Mouse (Mus musculus): ENCODE measurements around the gene Ppox. TPM values are rescaled to one million over a fixed set of nuclear protein-coding genes. Genes with fewer than 3 reads are reported as not detected.
"Not testable (repeated sequence)": the region's sequence is repeated elsewhere in the genome, so short reads cannot be mapped to it uniquely, and the experiment has no call there.

Gene Ppox
- polyA plus RNA-seq, 1 experiment from 2014 or later, result 205 TPM

GRCm38 (mm10) chr1:171245353-171245752, 35.6 kb downstream of the Ppox start:
- Histone ChIP-seq H3K4me2 (ENCODE audit: low read depth, low read length) (no peak overlapping the region), H3K36me3 (ENCODE audit: control insufficient read depth, insufficient read depth) (peaks cover 3% of the 10 kb centered on the region; the same call in 1 of the 2 replicates), H3K4me3 (ENCODE audit: low read depth, low read length) (no peak overlapping the region), H3K27ac (ENCODE audit: low read length) (no peak overlapping the region), H3K9me3 (replicated peaks; ENCODE audit: control insufficient read depth, low read length) (no peaks in the 10 kb centered on the region), H3K4me1 (ENCODE audit: control insufficient read depth, low read depth, low read length) (peaks cover 20% of the 10 kb centered on the region), H3K9ac (ENCODE audit: low read depth, low read length) (no peak overlapping the region), H3K27me3 (ENCODE audit: control insufficient read depth, insufficient read depth, low read depth, low read length) (peaks cover 6% of the 10 kb centered on the region)
- no peak for ATAC-seq (ENCODE audit: low read depth)
- 83% methylated on average over 8 of the region's 8 CpGs for WGBS (ENCODE audit: insufficient replicate concordance)

GRCm38 (mm10) chr1:171241952-171242351, 39.0 kb downstream of the Ppox start:
- peaks cover 14% of the 10 kb centered on the region for H3K36me3 ChIP-seq (ENCODE audit: control insufficient read depth, insufficient read depth)
- not testable (repeated sequence) for H3K4me2 ChIP-seq (ENCODE audit: low read depth, low read length); H3K27ac ChIP-seq (ENCODE audit: low read length)

GRCm38 (mm10) chr1:171240911-171241310, 40.1 kb downstream of the Ppox start:
- Histone ChIP-seq H3K36me3 (ENCODE audit: control insufficient read depth, insufficient read depth) (peaks cover 22% of the 10 kb centered on the region), H3K27ac (ENCODE audit: low read length) (no peak overlapping the region), H3K4me1 (ENCODE audit: control insufficient read depth, low read depth, low read length) (peaks cover 6% of the 10 kb centered on the region), H3K27me3 (ENCODE audit: control insufficient read depth, insufficient read depth, low read depth, low read length) (no peaks in the 10 kb centered on the region), H3K4me2 (ENCODE audit: low read depth, low read length) (no peak overlapping the region), H3K9ac (ENCODE audit: low read depth, low read length) (no peak overlapping the region), H3K4me3 (ENCODE audit: low read depth, low read length) (no peak overlapping the region), H3K9me3 (replicated peaks; ENCODE audit: control insufficient read depth, low read length) (no peaks in the 10 kb centered on the region)
- no peak for ATAC-seq (ENCODE audit: low read depth)
- WGBS (ENCODE audit: insufficient replicate concordance), result 80% methylated on average over 10 of the region's 10 CpGs

More at GRCm38 (mm10) chr1:171241952-171242351, 39.0 kb downstream of the Ppox start:
- not testable (repeated sequence) for H3K9ac ChIP-seq (ENCODE audit: low read depth, low read length); H3K4me3 ChIP-seq (ENCODE audit: low read depth, low read length); ATAC-seq (ENCODE audit: low read depth); H3K9me3 ChIP-seq (replicated peaks; ENCODE audit: control insufficient read depth, low read length); H3K27me3 ChIP-seq (ENCODE audit: control insufficient read depth, insufficient read depth, low read depth, low read length)
- WGBS (ENCODE audit: insufficient replicate concordance), result 78% methylated on average over 12 of the region's 12 CpGs
- H3K4me1 ChIP-seq (ENCODE audit: control insufficient read depth, low read depth, low read length), result peaks cover 12% of the 10 kb centered on the region

- ATAC-seq (ENCODE audit: low read depth), result no peak
- Histone ChIP-seq H3K36me3 (ENCODE audit: control insufficient read depth, insufficient read depth) (peaks cover 22% of the 10 kb centered on the region), H3K9me3 (replicated peaks; ENCODE audit: control insufficient read depth, low read length) (no peaks in the 10 kb centered on the region), H3K27ac (ENCODE audit: low read length) (no peak overlapping the region), H3K9ac (ENCODE audit: low read depth, low read length) (no peak overlapping the region), H3K27me3 (ENCODE audit: control insufficient read depth, insufficient read depth, low read depth, low read length) (no peaks in the 10 kb centered on the region), H3K4me2 (ENCODE audit: low read depth, low read length) (no peak overlapping the region), H3K4me1 (ENCODE audit: control insufficient read depth, low read depth, low read length) (peaks cover 3% of the 10 kb centered on the region; the same call in 1 of the 2 replicates), H3K4me3 (ENCODE audit: low read depth, low read length) (no peak overlapping the region)
- WGBS (ENCODE audit: insufficient replicate concordance), result 69% methylated on average over 15 of the region's 15 CpGs
Observed at GRCm38 (mm10) chr1:171239992-171240744, 40.8 kb downstream of the Ppox start.

- Histone ChIP-seq H3K9me3 (replicated peaks; ENCODE audit: control insufficient read depth, low read length) (no peaks in the 10 kb centered on the region), H3K4me1 (ENCODE audit: control insufficient read depth, low read depth, low read length) (peaks cover 9% of the 10 kb centered on the region), H3K4me3 (ENCODE audit: low read depth, low read length) (no peak overlapping the region), H3K27ac (ENCODE audit: low read length) (no peak overlapping the region), H3K9ac (ENCODE audit: low read depth, low read length) (no peak overlapping the region), H3K36me3 (ENCODE audit: control insufficient read depth, insufficient read depth) (peaks cover 20% of the 10 kb centered on the region), H3K4me2 (ENCODE audit: low read depth, low read length) (no peak overlapping the region), H3K27me3 (ENCODE audit: control insufficient read depth, insufficient read depth, low read depth, low read length) (no peaks in the 10 kb centered on the region)
- ATAC-seq (ENCODE audit: low read depth), result peak; percentile 41; the same call in 1 of the 2 replicates
- WGBS (ENCODE audit: insufficient replicate concordance), result 58% methylated on average over 14 of the region's 14 CpGs
Observed at GRCm38 (mm10) chr1:171238463-171238862, 42.5 kb downstream of the Ppox start.

- no peak for ATAC-seq (ENCODE audit: low read depth)
- H3K9me3 ChIP-seq (replicated peaks; ENCODE audit: control insufficient read depth, low read length), result no peaks in the 10 kb centered on the region
- no peak overlapping the region for H3K27ac ChIP-seq (ENCODE audit: low read length)
- no peak overlapping the region for H3K4me2 ChIP-seq (ENCODE audit: low read depth, low read length)
- 66% methylated on average over 6 of the region's 6 CpGs for WGBS (ENCODE audit: insufficient replicate concordance)
- no peak overlapping the region for H3K9ac ChIP-seq (ENCODE audit: low read depth, low read length)
- H3K4me3 ChIP-seq (ENCODE audit: low read depth, low read length), result no peak overlapping the region
- H3K36me3 ChIP-seq (ENCODE audit: control insufficient read depth, insufficient read depth), result peaks cover 20% of the 10 kb centered on the region
- H3K27me3 ChIP-seq (ENCODE audit: control insufficient read depth, insufficient read depth, low read depth, low read length), result no peaks in the 10 kb centered on the region
- H3K4me1 ChIP-seq (ENCODE audit: control insufficient read depth, low read depth, low read length), result peaks cover 19% of the 10 kb centered on the region
Observed at GRCm38 (mm10) chr1:171237438-171237837, 43.5 kb downstream of the Ppox start.

- peaks cover 20% of the 10 kb centered on the region for H3K36me3 ChIP-seq (ENCODE audit: control insufficient read depth, insufficient read depth)
- H3K4me3 ChIP-seq (ENCODE audit: low read depth, low read length), result no peak overlapping the region
- H3K9me3 ChIP-seq (replicated peaks; ENCODE audit: control insufficient read depth, low read length), result no peaks in the 10 kb centered on the region
- H3K4me2 ChIP-seq (ENCODE audit: low read depth, low read length), result no peak overlapping the region
- WGBS (ENCODE audit: insufficient replicate concordance), result 65% methylated on average over 4 of the region's 4 CpGs
- H3K9ac ChIP-seq (ENCODE audit: low read depth, low read length), result no peak overlapping the region
- H3K27ac ChIP-seq (ENCODE audit: low read length), result no peak overlapping the region
- peaks cover 24% of the 10 kb centered on the region for H3K4me1 ChIP-seq (ENCODE audit: control insufficient read depth, low read depth, low read length)
- H3K27me3 ChIP-seq (ENCODE audit: control insufficient read depth, insufficient read depth, low read depth, low read length), result no peaks in the 10 kb centered on the region
- no peak for ATAC-seq (ENCODE audit: low read depth)
Observed at GRCm38 (mm10) chr1:171235791-171236190, 45.2 kb downstream of the Ppox start.

- Histone ChIP-seq H3K27ac (ENCODE audit: low read length) (peak overlapping the region; percentile 29), H3K4me1 (ENCODE audit: control insufficient read depth, low read depth, low read length) (peaks cover 24% of the 10 kb centered on the region), H3K9ac (ENCODE audit: low read depth, low read length) (no peak overlapping the region), H3K27me3 (ENCODE audit: control insufficient read depth, insufficient read depth, low read depth, low read length) (no peaks in the 10 kb centered on the region), H3K36me3 (ENCODE audit: control insufficient read depth, insufficient read depth) (peaks cover 20% of the 10 kb centered on the region), H3K4me3 (ENCODE audit: low read depth, low read length) (no peak overlapping the region), H3K9me3 (replicated peaks; ENCODE audit: control insufficient read depth, low read length) (no peaks in the 10 kb centered on the region), H3K4me2 (ENCODE audit: low read depth, low read length) (no peak overlapping the region)
- no peak for ATAC-seq (ENCODE audit: low read depth)
- 74% methylated on average over 4 of the region's 4 CpGs for WGBS (ENCODE audit: insufficient replicate concordance)
Observed at GRCm38 (mm10) chr1:171234538-171234937, 46.4 kb downstream of the Ppox start.

GRCm38 (mm10) chr1:171234126-171234525, 46.9 kb downstream of the Ppox start, which contains the start of gene Fcer1g:
Gene Fcer1g, minus strand, starts transcription at chr1:171234365.
- 26% methylated on average over 14 of the region's 14 CpGs for WGBS (ENCODE audit: insufficient replicate concordance)
- peaks cover 24% of the 10 kb centered on the region for H3K4me1 ChIP-seq (ENCODE audit: control insufficient read depth, low read depth, low read length)

More at GRCm38 (mm10) chr1:171234126-171234525, 46.9 kb downstream of the Ppox start, which contains the start of gene Fcer1g:
- Histone ChIP-seq H3K9me3 (replicated peaks; ENCODE audit: control insufficient read depth, low read length) (no peaks in the 10 kb centered on the region), H3K27ac (ENCODE audit: low read length) (peak within 1 kb of the TSS; percentile 61), H3K27me3 (ENCODE audit: control insufficient read depth, insufficient read depth, low read depth, low read length) (no peaks in the 10 kb centered on the region), H3K36me3 (ENCODE audit: control insufficient read depth, insufficient read depth) (peaks cover 20% of the 10 kb centered on the region), H3K4me3 (ENCODE audit: low read depth, low read length) (peak within 1 kb of the TSS; percentile 47), H3K4me2 (ENCODE audit: low read depth, low read length) (no peak within 1 kb of the TSS), H3K9ac (ENCODE audit: low read depth, low read length) (peak within 1 kb of the TSS; percentile 7; the same call in 1 of the 2 replicates)
- ATAC-seq (ENCODE audit: low read depth), result no peak

Measured in liver, embryonic 16.5 days (tissue).